Comparison of ENCODE assay signal across 9 mouse cellular contexts in genomic region chr2:136532033-136532432, GRCm38 (mm10). TPM values are rescaled to one million over a fixed set of nuclear protein-coding genes. Genes with fewer than 3 reads are reported as not detected.
DNase-seq lines count a peak whose midpoint lies in the region; ATAC-seq lines count a peak whose summit lies in the region.
"Had no signal": no experiment of that assay in that cellular context is flagged by ENCODE, and none has a peak within 500 bp of the region (broad histone marks: within the 10 kb centered on the region; RNA-seq: fewer than 3 reads in every experiment).

No protein-coding gene starts in this region.

- no peaks in the 10 kb centered on the region for H3K36me3 ChIP-seq in hindbrain, embryonic 11.5 days (ENCODE audit: control insufficient read depth, insufficient read depth, low read length)

- no peaks in the 10 kb centered on the region for H3K9me3 ChIP-seq in hindbrain, embryonic 11.5 days (ENCODE audit: control insufficient read depth, low read length)

- no peak overlapping the region for H3K27ac ChIP-seq in hindbrain, embryonic 11.5 days (ENCODE audit: low read depth, low read length)

- H3K4me3 ChIP-seq in hindbrain, embryonic 11.5 days (ENCODE audit: low read depth, low read length): peak overlapping the region; percentile 53

- H3K9ac ChIP-seq in hindbrain, embryonic 11.5 days (ENCODE audit: low read depth, low read length): peak overlapping the region; percentile 68

- DNase-seq in adrenal gland, adult (ENCODE audit: inconsistent age in 2 of 2, low spot score in 1 of 2): peak; percentile 89 to 92
- peak; percentile 92 to 95 for DNase-seq in cerebellum, postnatal 25 days
- DNase-seq in frontal cortex, postnatal 25 days (ENCODE audit: low spot score in 2 of 2): peak; percentile 69 to 77
- DNase-seq in hindbrain, embryonic 11.5 days (ENCODE audit: low spot score): peak; percentile 92
- DNase-seq in layer of hippocampus, adult 8-10 months (ENCODE audit: low spot score in 2 of 2): peak; percentile 89 to 92
- peak; percentile 71 to 75 for DNase-seq in lung, adult 18-20 months
- DNase-seq in ovary, adult 18-20 months (ENCODE audit: low spot score): peak; percentile 82
- DNase-seq in thymus, postnatal 4 days: peak; percentile 60

- peak overlapping the region; percentile 50 for H3K4me2 ChIP-seq in hindbrain, embryonic 11.5 days (replicated peaks; ENCODE audit: low read depth, low read length)

- H3K27me3 ChIP-seq in hindbrain, embryonic 11.5 days (ENCODE audit: control insufficient read depth, insufficient read depth, low read length): no peaks in the 10 kb centered on the region

- no peaks in the 10 kb centered on the region for H3K4me1 ChIP-seq in hindbrain, embryonic 11.5 days (replicated peaks; ENCODE audit: control insufficient read depth, insufficient read depth, low read length)

- 1% methylated on average over 23 of the region's 23 CpGs for WGBS in hindbrain, embryonic 11.5 days

- ATAC-seq in hindbrain, embryonic 11.5 days (ENCODE audit: low FRiP score): peak; percentile 99

RNA-seq across cellular contexts. Expression of gene Ankef1, which starts 30.3 kb away (rescaled TPM):
- polyA plus RNA-seq in hindbrain, embryonic 11.5 days (2014; fragmentation: Nextera tagmentation; extraction: Ambion mirVana): 0.61 and 0.74 TPM in 2 replicates
- total RNA-seq in layer of hippocampus, adult 8-10 months (2022): 1 to 10 TPM; 1.3 to 2.3 (median 2.1) TPM
- total RNA-seq: neutrophil, adult 5-6 weeks had no signal
